Mouse (Mus musculus): ENCODE data around the gene Olfr1423. TPM values are rescaled to one million over a fixed set of nuclear protein-coding genes. Genes with fewer than 3 reads are reported as not detected.
"Not testable (repeated sequence)": the region's sequence is repeated elsewhere in the genome, so short reads cannot be mapped to it uniquely, and the experiment has no call there.

Olfr1423 gene
- not detected in 2 replicates for polyA plus RNA-seq (2012; rRNA removed)

DNA sequence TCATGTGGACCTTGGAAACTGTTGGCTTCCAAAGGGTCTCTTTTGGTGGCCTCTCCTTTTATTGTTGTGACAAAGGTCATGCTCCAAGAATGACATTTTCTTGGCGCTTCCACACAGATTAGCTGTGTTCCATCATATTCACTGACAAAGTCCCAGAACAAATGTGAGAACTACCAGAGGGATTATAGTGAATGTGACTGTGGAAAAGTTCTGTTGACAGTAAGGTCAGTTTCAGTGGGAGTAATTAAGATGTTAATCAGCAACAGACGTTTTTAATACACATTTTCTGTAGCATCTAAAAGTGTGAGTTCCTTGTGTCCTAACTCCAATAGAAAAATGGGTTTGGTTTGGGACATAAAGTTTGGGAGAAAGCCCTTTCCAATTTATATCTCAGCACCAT, at the start of gene Olfr1423:
Gene Olfr1423 (minus strand): TSS at position 101 of the 400 bp plus-strand sequence.
- Histone ChIP-seq H3K36me3 (ENCODE audit: control insufficient read depth, insufficient read depth, low read length) (no peaks in the 10 kb centered on the region), H3K4me3 (ENCODE audit: extremely low read depth, insufficient read depth, insufficient read length) (no peak within 1 kb of the TSS), H3K4me1 (ENCODE audit: control insufficient read depth, insufficient read depth, insufficient read length) (no peaks in the 10 kb centered on the region), H3K27me3 (ENCODE audit: control insufficient read depth, insufficient read depth, low read length) (no peaks in the 10 kb centered on the region), H3K27ac (ENCODE audit: insufficient read depth, low read length) (no peak within 1 kb of the TSS)
- TF ChIP-seq POLR2A (IDR thresholded peaks at IDR 0.05; ENCODE audit: low read depth, low read length) (no peak), CTCF (IDR thresholded peaks at IDR 0.05; ENCODE audit: extremely low read depth, insufficient read depth, insufficient read length, insufficient replicate concordance) (no peak)
- no peak for DNase-seq (ENCODE audit: low read depth in 1 of 2, low spot score in 2 of 2)
- 73% methylated on average over 2 of the region's 2 CpGs for WGBS

DNA sequence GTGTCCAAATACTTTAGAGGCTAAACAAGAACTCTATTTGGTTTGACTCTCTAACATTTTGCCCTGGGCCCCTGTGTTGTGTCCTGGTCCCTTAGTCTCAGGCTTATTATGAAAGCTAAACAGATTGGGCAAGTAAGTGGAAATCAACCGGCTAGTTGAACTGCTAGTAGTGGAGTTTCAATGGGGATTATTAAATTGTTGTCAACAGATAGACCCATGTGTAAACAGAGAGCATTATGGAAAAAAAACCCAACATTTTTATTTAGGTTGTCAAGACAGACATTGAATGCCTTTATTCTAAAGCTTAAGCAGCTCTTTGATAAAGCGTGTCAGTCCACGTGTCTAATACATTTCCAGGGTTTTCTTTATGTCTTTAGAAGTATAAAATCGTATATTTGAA, 36.5 kb upstream of the Olfr1423 start, which contains the start of gene Olfr1425:
Gene Olfr1425 (minus strand): TSS at position 101 of the 400 bp plus-strand sequence.
- not testable (repeated sequence) for DNase-seq (ENCODE audit: low read depth in 1 of 2, low spot score in 2 of 2); H3K36me3 ChIP-seq (ENCODE audit: control insufficient read depth, insufficient read depth, low read length); H3K4me1 ChIP-seq (ENCODE audit: control insufficient read depth, insufficient read depth, insufficient read length); H3K27ac ChIP-seq (ENCODE audit: insufficient read depth, low read length); H3K27me3 ChIP-seq (ENCODE audit: control insufficient read depth, insufficient read depth, low read length); H3K4me3 ChIP-seq (ENCODE audit: extremely low read depth, insufficient read depth, insufficient read length)
- WGBS: 89% methylated on average over 4 of the region's 4 CpGs

DNA sequence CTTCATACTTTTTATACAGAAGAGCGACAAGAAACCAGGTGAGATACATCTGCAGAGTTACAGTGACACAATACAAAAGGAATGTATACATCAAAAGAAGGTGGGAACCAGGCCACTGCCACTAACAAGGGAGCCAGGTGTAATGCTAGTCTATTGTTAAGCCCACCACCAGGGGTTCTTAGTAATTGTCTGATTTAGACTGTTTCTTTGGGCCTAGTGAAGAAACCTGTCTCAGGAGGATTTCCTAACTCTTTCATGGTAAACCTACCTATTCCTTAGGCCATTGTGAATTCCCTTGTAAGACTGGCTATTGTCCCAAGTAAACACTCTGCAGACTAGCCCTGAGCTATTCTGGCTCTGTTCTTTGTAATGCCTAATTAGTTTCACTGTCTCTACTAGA, 28.4 kb upstream of the Olfr1423 start:
- 67% methylated on average over 1 of the region's 1 CpGs for WGBS
- H3K4me1 ChIP-seq (ENCODE audit: control insufficient read depth, insufficient read depth, insufficient read length); DNase-seq (ENCODE audit: low read depth in 1 of 2, low spot score in 2 of 2); H3K27me3 ChIP-seq (ENCODE audit: control insufficient read depth, insufficient read depth, low read length); H3K4me3 ChIP-seq (ENCODE audit: extremely low read depth, insufficient read depth, insufficient read length); H3K36me3 ChIP-seq (ENCODE audit: control insufficient read depth, insufficient read depth, low read length); H3K27ac ChIP-seq (ENCODE audit: insufficient read depth, low read length): not testable (repeated sequence)

DNA sequence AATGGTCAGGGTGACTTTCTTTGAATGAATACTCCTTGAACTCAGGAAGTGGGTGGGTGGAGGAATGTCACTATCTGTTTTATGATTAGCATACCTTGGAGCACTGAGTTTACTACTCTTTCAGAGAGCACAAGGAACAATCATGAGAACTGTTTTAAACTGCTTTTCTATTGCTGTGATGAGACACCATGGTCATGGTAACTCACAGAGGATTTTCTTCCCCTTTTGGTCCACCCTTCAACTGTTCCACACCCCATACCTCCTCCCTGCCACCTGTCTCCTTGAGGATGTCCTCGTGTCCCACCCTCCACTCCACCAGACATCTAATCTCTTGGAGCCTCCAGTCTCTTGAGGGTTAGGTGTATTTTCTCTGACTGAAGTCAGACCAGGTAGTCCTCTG, 26.7 kb upstream of the Olfr1423 start:
- not testable (repeated sequence) for H3K36me3 ChIP-seq (ENCODE audit: control insufficient read depth, insufficient read depth, low read length); DNase-seq (ENCODE audit: low read depth in 1 of 2, low spot score in 2 of 2); H3K27ac ChIP-seq (ENCODE audit: insufficient read depth, low read length); H3K4me1 ChIP-seq (ENCODE audit: control insufficient read depth, insufficient read depth, insufficient read length); H3K27me3 ChIP-seq (ENCODE audit: control insufficient read depth, insufficient read depth, low read length); H3K4me3 ChIP-seq (ENCODE audit: extremely low read depth, insufficient read depth, insufficient read length)
- 61% methylated on average over 1 of the region's 1 CpGs for WGBS

DNA sequence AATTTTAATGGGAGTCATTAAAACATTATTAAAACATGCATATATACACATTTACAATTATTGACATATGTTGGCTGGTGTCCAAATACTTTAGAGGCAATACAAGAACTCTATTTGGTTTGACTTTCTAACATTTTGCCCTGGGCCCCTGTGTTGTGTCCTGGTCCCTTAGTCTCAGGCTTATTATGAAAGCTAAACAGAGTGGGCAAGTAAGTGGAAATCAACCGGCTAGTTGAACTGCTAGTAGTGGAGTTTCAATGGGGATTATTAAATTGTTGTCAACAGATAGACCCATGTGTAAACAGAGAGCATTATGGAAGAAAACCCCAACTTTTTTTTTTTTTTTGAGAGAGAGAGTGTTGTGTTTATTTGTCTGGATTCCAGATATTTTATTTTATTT, 21.5 kb upstream of the Olfr1423 start, which contains the start of gene Olfr1424:
Gene Olfr1424 (minus strand): TSS at position 101 of the 400 bp plus-strand sequence.
- H3K27me3 ChIP-seq (ENCODE audit: control insufficient read depth, insufficient read depth, low read length); H3K36me3 ChIP-seq (ENCODE audit: control insufficient read depth, insufficient read depth, low read length); DNase-seq (ENCODE audit: low read depth in 1 of 2, low spot score in 2 of 2); H3K4me3 ChIP-seq (ENCODE audit: extremely low read depth, insufficient read depth, insufficient read length); H3K27ac ChIP-seq (ENCODE audit: insufficient read depth, low read length); H3K4me1 ChIP-seq (ENCODE audit: control insufficient read depth, insufficient read depth, insufficient read length): not testable (repeated sequence)
- WGBS: 94% methylated on average over 1 of the region's 1 CpGs

DNA sequence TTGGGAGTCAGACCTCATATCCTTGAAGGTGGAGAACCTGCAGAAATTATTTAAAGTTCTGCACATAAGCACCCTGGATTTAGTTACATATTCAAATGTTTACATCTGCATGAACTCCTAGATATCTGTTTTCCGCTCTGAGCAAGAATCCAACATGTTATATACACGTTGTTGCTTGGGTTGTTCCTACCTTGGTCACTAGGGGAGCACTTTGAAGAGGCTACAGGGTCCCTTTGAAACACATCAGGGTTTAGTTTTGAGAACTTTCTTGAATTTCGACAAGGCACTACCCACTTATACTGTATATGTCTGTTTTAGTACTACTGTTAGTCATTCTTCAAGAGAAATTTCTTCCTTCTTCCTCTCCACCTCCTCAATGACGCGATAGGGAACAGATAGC, 2.0 kb upstream of the Olfr1423 start:
- 90% methylated on average over 5 of the region's 5 CpGs for WGBS
- Histone ChIP-seq H3K4me1 (ENCODE audit: control insufficient read depth, insufficient read depth, insufficient read length) (no peaks in the 10 kb centered on the region), H3K36me3 (ENCODE audit: control insufficient read depth, insufficient read depth, low read length) (no peaks in the 10 kb centered on the region), H3K27me3 (ENCODE audit: control insufficient read depth, insufficient read depth, low read length) (no peaks in the 10 kb centered on the region), H3K4me3 (ENCODE audit: extremely low read depth, insufficient read depth, insufficient read length) (no peak overlapping the region), H3K27ac (ENCODE audit: insufficient read depth, low read length) (no peak overlapping the region)
- TF ChIP-seq CTCF (IDR thresholded peaks at IDR 0.05; ENCODE audit: extremely low read depth, insufficient read depth, insufficient read length, insufficient replicate concordance) (no peak), POLR2A (IDR thresholded peaks at IDR 0.05; ENCODE audit: low read depth, low read length) (no peak)
- DNase-seq (ENCODE audit: low read depth in 1 of 2, low spot score in 2 of 2): no peak

DNA sequence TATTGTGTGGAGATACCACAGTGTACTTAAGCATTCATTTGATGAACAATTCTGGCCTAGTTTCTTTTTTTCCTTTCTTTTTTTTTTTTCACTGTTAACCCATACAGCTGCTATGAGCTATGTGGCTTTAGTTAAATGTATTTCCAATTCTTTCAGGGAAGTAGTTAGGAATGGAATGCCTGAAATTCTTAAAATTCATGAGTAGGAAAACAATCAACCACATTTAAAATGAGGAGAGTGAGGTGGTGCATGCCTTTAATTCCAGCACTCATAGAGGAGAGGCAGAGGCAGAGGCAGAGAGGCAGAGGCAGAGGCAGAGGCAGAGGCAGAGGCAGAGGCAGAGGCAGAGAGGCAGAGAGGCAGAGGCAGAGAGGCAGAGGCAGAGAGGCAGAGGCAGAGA, 3.4 kb downstream of the Olfr1423 start:
- no peak for DNase-seq (ENCODE audit: low read depth in 1 of 2, low spot score in 2 of 2)
- no peaks in the 10 kb centered on the region for H3K36me3 ChIP-seq (ENCODE audit: control insufficient read depth, insufficient read depth, low read length)
- no peak overlapping the region for H3K27ac ChIP-seq (ENCODE audit: insufficient read depth, low read length)
- H3K4me1 ChIP-seq (ENCODE audit: control insufficient read depth, insufficient read depth, insufficient read length): no peaks in the 10 kb centered on the region
- no peaks in the 10 kb centered on the region for H3K27me3 ChIP-seq (ENCODE audit: control insufficient read depth, insufficient read depth, low read length)
- no peak overlapping the region for H3K4me3 ChIP-seq (ENCODE audit: extremely low read depth, insufficient read depth, insufficient read length)
- TF ChIP-seq POLR2A (IDR thresholded peaks at IDR 0.05; ENCODE audit: low read depth, low read length) (no peak), CTCF (IDR thresholded peaks at IDR 0.05; ENCODE audit: extremely low read depth, insufficient read depth, insufficient read length, insufficient replicate concordance) (no peak)

DNA sequence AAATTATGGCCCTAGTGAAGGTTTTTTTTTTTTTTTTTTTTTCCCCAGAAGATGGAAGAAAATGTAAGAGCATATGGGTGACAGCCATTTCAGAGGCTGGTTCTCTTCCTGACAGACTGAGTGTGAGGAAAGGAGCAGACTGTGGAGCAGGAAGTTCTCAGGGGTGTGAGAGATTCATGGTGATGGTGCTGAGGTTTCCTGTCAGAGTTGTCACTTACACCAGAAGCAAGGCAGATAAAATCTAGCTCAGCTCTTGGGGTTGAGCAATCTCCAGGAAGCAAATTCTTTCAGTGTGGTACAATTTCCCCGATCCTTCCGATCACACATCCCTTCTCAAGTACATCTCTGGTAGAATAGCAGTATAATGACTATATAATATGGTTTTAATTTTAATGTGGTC, 14.5 kb downstream of the Olfr1423 start:
- Histone ChIP-seq H3K36me3 (ENCODE audit: control insufficient read depth, insufficient read depth, low read length) (no peaks in the 10 kb centered on the region), H3K27ac (ENCODE audit: insufficient read depth, low read length) (no peak overlapping the region), H3K4me3 (ENCODE audit: extremely low read depth, insufficient read depth, insufficient read length) (no peak overlapping the region), H3K27me3 (ENCODE audit: control insufficient read depth, insufficient read depth, low read length) (no peaks in the 10 kb centered on the region), H3K4me1 (ENCODE audit: control insufficient read depth, insufficient read depth, insufficient read length) (peaks cover 4% of the 10 kb centered on the region; the same call in 1 of the 2 replicates)
- no peak for DNase-seq (ENCODE audit: low read depth in 1 of 2, low spot score in 2 of 2)
- TF ChIP-seq CTCF (IDR thresholded peaks at IDR 0.05; ENCODE audit: extremely low read depth, insufficient read depth, insufficient read length, insufficient replicate concordance) (no peak), POLR2A (IDR thresholded peaks at IDR 0.05; ENCODE audit: low read depth, low read length) (no peak)
- WGBS: 9% methylated on average over 2 of the region's 2 CpGs
